In genomic region chr1:132010632-132011501, GRCm38 (mm10) we compare ENCODE assay signal across 10 mouse cellular contexts. TPM values are rescaled to one million over a fixed set of nuclear protein-coding genes. Genes with fewer than 3 reads are reported as not detected.
A peak's percentile ranks its signal among the peaks of the same experiment; 100 is the strongest.
DNase-seq lines count a peak whose midpoint lies in the region; ATAC-seq and TF ChIP-seq lines count a peak whose summit lies in the region.
"Had no signal": no experiment of that assay in that cellular context is flagged by ENCODE, and none has a peak within 500 bp of the region (broad histone marks: within the 10 kb centered on the region; RNA-seq: fewer than 3 reads in every experiment).

No protein-coding gene starts in this region.

- H3K27ac ChIP-seq in small intestine, adult 2 months (ENCODE audit: insufficient read depth, low read depth, low read length), result peak overlapping the region; percentile 63
- no peak overlapping the region for H3K27ac ChIP-seq in midbrain, embryonic 10.5 days (replicated peaks)

- TF ChIP-seq CTCF in small intestine, adult 2 months (IDR thresholded peaks at IDR 0.05; ENCODE audit: extremely low read depth, insufficient read length, insufficient replicate concordance, low read depth, low read length), result no peak

- 65% methylated on average over 17 of the region's 17 CpGs for WGBS in small intestine, adult 2 months
- WGBS in midbrain, embryonic 10.5 days, result 90% methylated on average over 17 of the region's 17 CpGs

- intact Hi-C loops in left cerebral cortex, postnatal 4 days (cut with DNase I), result no loop called here

- H3K9me3 ChIP-seq in midbrain, embryonic 10.5 days (replicated peaks), result no peaks in the 10 kb centered on the region
- H3K9me3 ChIP-seq: heart, embryonic 12.5 days had no signal

- peaks cover 21% of the 10 kb centered on the region for H3K4me1 ChIP-seq in small intestine, adult 2 months (ENCODE audit: control insufficient read depth, insufficient read depth, insufficient read length, low read length)
- H3K4me1 ChIP-seq in midbrain, embryonic 10.5 days, result peaks cover 27% of the 10 kb centered on the region

- ATAC-seq in frontal cortex, adult (ENCODE audit: low TSS enrichment), result peak; percentile 9; the same call in 1 of the 2 replicates
- peak; percentile 50 for ATAC-seq in inflammation-experienced regulatory T-cells, adult 6 months

- DNase-seq in frontal cortex, postnatal 10 days (ENCODE audit: low spot score in 2 of 2), result no peak
- DNase-seq in CD4-positive, CD25-positive, alpha-beta regulatory T cell, adult 2 months (ENCODE audit: low read depth, low spot score), result peak; percentile 79
- no peak for DNase-seq in midbrain, embryonic 10.5 days (ENCODE audit: low spot score)
- no peak for DNase-seq in left cerebral cortex, postnatal 4 days
- DNase-seq in gastrocnemius, adult 18-20 months (ENCODE audit: low spot score), result no peak
- DNase-seq: cerebellum, adult 11 months had no signal

- TF ChIP-seq POLR2A in small intestine, adult 2 months (IDR thresholded peaks at IDR 0.05; ENCODE audit: low read depth, low read length), result no peak

- H3K36me3 ChIP-seq in small intestine, adult 2 months (ENCODE audit: control insufficient read depth, insufficient read depth, low read length), result peaks cover 16% of the 10 kb centered on the region
- peaks cover 23% of the 10 kb centered on the region for H3K36me3 ChIP-seq in midbrain, embryonic 10.5 days

- peak overlapping the region; percentile 23 for H3K4me3 ChIP-seq in small intestine, adult 2 months (ENCODE audit: low read depth, low read length)
- no peak overlapping the region for H3K4me3 ChIP-seq in midbrain, embryonic 10.5 days
- H3K4me3 ChIP-seq: heart, embryonic 12.5 days had no signal

- no peaks in the 10 kb centered on the region for H3K27me3 ChIP-seq in small intestine, adult 2 months (ENCODE audit: control insufficient read depth, insufficient read depth, low read length)
- H3K27me3 ChIP-seq in midbrain, embryonic 10.5 days (ENCODE audit: low read depth, poor library complexity, severe bottlenecking), result no peaks in the 10 kb centered on the region
- H3K27me3 ChIP-seq: heart, embryonic 12.5 days had no signal

RNA-seq across cellular contexts. Expression of gene Elk4, which starts 3.5 kb away (rescaled TPM):
- 10 to 100 TPM; 50.1 to 81.8 (median 79.3) TPM for polyA plus RNA-seq in inflammation-experienced regulatory T-cells, adult 6 months (2017; shearing (Covaris generic))
- polyA plus RNA-seq in small intestine, adult 2 months (2012; rRNA removed), result 8.0 and 16.6 TPM in 2 replicates
- 12.5 and 13.3 TPM in 2 replicates for polyA plus RNA-seq in midbrain, embryonic 10.5 days (2016; fragmentation: Nextera tagmentation; extraction: Ambion mirVana)
- 10 to 100 TPM; 53.0 to 56.1 TPM for total RNA-seq in left cerebral cortex, postnatal 4 days (2021)
- 10 to 100 TPM; 70.3 to 82.8 TPM for total RNA-seq in gastrocnemius, adult 18-20 months (2021)

RNA-seq across cellular contexts. Expression of gene Slc45a3, which starts 48.1 kb away (rescaled TPM):
- not detected for polyA plus RNA-seq in inflammation-experienced regulatory T-cells, adult 6 months (2017; shearing (Covaris generic))
- 2.1 and 10.7 TPM in 2 replicates for polyA plus RNA-seq in small intestine, adult 2 months (2012; rRNA removed)
- 18.6 and 22.3 TPM in 2 replicates for polyA plus RNA-seq in midbrain, embryonic 10.5 days (2016; fragmentation: Nextera tagmentation; extraction: Ambion mirVana)
- total RNA-seq in left cerebral cortex, postnatal 4 days (2021), result 1 to 10 TPM in 1 of 2 experiments, under 1 TPM in 1; 0.91 to 1.3 TPM
- 1 to 10 TPM; 1.4 to 2.2 TPM for total RNA-seq in gastrocnemius, adult 18-20 months (2021)

RNA-seq across cellular contexts. Expression of gene Mfsd4a, which starts 57.0 kb away (rescaled TPM):
- 10 to 100 TPM; 34.3 to 43.4 (median 41.3) TPM for polyA plus RNA-seq in inflammation-experienced regulatory T-cells, adult 6 months (2017; shearing (Covaris generic))
- polyA plus RNA-seq in small intestine, adult 2 months (2012; rRNA removed), result 14.0 and 28.0 TPM in 2 replicates
- polyA plus RNA-seq in midbrain, embryonic 10.5 days (2016; fragmentation: Nextera tagmentation; extraction: Ambion mirVana), result 8.1 and 12.1 TPM in 2 replicates
- total RNA-seq in left cerebral cortex, postnatal 4 days (2021), result 10 to 100 TPM; 14.6 to 20.9 TPM
- 10 to 100 TPM; 12.1 to 14.6 TPM for total RNA-seq in gastrocnemius, adult 18-20 months (2021)
